Mouse (Mus musculus): Measurements from ENCODE around the gene Gm17584.
"Not testable (repeated sequence)": the region's sequence is repeated elsewhere in the genome, so short reads cannot be mapped to it uniquely, and the experiment has no call there.

Gene Gm17584

DNA sequence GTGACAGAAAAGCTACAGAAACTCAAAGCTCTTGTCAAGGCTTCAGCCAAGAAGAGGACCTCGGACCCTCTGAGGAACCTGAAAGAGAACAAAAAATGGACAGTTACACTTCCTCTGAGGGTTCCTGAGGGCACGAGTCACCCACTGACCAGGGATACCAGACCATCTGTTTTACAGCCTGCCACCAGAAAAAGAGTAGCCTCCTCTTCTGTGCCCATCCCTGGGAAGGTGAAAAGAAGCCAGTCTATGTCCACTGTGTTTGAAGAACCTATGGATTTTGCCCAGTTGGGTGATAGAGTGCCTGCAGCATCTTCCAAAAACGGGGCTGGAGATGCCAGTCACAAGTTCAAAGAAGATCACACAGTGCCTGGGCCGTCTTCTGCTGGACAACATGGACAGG is at the start of gene Gm17584:
Gene Gm17584, plus strand, starts transcription at position 301 of the 400 bp plus-strand sequence.
- DNase-seq (ENCODE audit: low read depth, low spot score): not testable (repeated sequence)

All from brain, embryonic 18.5 days (tissue).